Mouse (Mus musculus): ENCODE measurements at regions not wholly inside any gene's neighbourhood (a gene's known extent, or its start where the extent isn't known, plus 50 kb on each side); places are given as distances from the start of the nearest gene placed in this dataset.
A peak's percentile ranks its signal among the peaks of the same experiment; 100 is the strongest.

DNA sequence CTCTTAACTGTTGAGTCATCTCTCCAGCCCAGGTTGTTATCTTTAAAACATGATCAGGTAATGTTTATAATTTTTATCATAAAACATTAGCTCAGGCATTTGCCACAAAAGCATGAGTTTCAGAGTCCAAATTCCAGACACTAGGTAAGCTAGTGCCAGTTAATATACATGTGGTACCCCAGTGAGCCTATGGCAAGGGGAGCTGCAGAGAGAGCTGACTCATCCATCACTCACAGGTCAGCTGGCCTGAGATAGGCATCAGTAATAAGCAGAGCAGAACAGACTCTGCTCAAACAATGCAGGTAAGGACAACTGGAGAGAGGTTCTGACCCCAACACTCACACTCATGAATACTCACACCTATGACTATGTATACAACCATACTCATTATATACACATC lies 144.6 kb upstream of the Sgcd start:
- DNase-seq (ENCODE audit: low spot score) = no peak

DNA sequence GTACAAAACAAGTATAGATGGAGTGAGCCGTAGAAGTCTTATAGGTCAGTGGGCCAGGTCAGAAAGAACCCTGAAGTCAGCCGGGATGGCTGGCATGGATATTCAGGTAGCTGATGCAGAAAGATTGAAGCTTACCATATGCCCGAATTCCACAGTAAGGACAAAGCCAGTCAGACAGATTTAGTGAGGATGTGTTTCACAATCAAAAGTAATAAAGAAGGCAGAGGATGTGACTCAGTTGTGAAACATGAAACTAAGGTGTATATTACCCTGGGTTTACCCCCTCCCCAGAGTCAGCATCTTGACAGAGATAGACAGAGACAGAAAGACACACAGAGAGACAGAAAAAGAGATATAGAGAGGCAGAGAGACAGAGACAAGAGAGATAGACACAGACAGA lies 109.3 kb upstream of the Sgcd start:
- no peak for DNase-seq (ENCODE audit: low spot score)

DNA sequence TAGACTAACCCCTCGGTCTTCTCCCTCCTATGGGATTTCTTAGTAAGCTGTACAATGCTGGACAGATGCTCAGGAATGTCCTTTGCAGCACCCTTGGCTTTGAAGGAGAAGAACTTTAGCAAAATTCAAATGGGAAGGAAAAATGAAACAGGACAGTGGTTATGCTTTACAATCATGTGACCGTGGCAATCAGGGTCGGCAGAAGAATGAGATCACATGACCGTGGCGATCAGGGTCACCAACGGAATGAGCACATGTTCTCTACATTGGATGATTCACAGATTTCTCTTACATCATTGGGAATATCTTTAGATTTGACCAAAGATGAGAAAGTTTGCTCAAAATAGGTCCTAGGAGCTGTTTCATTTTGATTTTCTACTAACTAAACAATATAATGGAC lies 108.7 kb upstream of the Sgcd start:
- no peak for DNase-seq (ENCODE audit: low spot score)

DNA sequence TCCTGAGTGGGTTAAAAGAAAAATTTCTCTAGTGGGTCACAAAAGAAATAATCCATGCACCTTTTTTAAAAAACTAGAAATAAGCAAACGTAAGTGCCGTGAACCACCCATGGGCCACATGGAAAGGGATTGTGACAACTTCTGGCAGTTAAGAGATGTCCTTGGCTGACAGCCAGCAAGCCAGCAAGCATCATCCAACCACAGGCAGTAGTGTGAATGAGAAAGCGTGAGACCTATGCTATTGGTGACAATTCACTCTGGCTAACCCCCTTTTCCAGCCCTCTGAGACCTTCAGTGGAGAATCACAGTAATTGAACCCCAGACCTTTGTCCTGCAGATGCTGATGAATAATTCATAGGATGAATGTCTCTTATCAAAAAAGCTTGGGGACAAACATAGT lies 78.3 kb upstream of the Sgcd start:
- DNase-seq (ENCODE audit: low spot score) = no peak

DNA sequence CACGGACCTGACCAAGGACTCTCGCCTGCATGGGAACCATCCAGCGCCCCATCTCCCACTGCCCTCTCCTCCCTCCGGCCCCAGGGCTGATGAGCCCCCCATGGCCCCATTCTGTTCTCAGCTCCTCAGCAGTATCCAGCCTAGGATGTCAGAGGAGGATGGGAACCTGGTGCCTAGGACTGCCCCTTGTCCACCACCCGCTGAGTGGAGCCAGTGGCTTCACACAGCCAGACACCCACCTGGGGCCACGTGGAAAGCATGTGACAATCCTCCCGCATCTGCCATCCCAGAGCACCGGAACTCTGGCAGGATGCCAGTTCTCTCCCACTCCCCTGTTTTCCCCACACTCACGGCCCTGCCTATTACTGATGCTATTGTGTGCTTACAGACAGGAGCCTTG lies 75.0 kb upstream of the Sgcd start:
- DNase-seq (ENCODE audit: low spot score) = no peak

DNA sequence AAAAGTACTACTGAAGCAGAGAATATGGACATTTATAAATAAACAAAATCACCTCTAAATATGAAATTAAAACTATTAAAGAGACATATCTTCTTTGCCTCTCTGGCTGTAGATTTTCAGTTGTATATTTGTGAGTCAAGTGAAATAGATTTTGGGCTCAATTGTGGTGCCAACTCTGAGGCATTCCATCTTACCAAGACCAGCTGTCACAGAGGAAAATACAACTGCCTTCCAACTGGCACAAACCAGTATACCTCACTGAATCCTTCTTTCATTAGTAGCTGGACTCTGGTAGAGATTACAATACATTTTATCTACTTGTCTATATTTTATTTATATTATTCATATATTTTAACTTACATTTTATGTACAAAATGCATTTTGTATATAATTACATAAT lies 72.7 kb upstream of the Sgcd start:
- peak; percentile 33 for DNase-seq (ENCODE audit: low spot score)

DNA sequence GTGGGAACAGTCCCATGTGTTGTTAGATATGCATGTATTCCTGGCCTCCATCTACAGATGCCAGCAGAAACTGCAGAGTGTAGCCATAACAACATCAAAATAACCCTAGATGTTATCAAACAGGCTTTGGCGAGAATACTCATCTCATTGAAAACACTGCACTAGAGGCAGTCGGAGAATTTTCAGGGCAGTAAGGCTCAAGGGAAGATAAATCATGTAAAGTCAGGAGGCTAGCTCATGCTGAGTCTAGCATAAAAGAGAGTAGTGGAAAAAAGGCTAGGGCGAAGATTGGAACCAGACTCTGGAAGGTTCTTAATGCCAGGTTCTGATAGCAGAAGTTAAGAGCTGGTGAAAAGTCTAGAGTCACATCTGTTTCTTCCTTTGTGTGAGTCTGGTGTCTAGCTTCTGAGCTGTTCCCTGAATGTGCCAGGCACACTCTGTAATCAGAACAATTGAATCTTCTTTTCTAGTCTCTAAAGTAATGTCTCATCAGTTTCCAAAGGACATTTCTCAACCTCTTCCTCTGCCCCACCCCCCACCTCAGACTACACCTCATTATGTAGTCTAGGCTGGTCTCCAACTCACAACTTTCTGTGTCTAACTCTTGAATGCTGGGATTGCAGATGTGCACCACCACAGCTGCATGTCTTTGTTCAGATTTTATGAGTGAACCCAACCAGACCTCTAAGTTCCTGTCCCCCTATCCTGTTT lies 62.5 kb upstream of the Sgcd start:
- no peak for DNase-seq (ENCODE audit: low spot score)

DNA sequence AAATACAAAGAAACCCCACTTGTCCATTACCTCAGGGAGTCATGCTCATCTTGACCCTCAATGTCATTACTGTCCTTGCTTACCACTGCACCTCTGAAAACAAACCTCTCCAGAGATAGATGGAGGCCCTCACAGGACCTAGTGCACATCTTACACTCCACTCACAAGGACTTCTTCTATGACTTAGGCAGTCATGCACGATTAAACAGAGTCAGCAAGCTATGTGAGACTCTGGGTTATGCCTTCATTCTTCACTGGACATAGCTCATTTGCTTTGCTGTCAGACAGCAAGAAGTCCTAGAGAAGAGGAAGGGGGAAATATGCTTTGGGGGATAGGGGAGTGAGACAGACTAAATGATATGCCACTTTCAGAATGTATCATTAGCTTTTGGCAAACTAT lies 59.5 kb upstream of the Sgcd start:
- no peak for DNase-seq (ENCODE audit: low spot score)

Data from layer of hippocampus, adult 9-10 months (tissue).